Mouse (Mus musculus) kidney, adult 9 months (tissue): ENCODE data around the gene Usp18.
A peak's percentile ranks its signal among the peaks of the same experiment; 100 is the strongest.

Source experiments
- DNase-seq: peaks from one replicate; pipeline ENCODE4 v3.0.0; 2022

The Usp18 gene

GRCm38 (mm10) chr6:121304630-121305029 is 58.9 kb downstream of the Usp18 start:
- peak; percentile 90 for DNase-seq

- DNase-seq, result no peak
Observed at GRCm38 (mm10) chr6:121305571-121305970, 59.9 kb downstream of the Usp18 start.

DNA sequence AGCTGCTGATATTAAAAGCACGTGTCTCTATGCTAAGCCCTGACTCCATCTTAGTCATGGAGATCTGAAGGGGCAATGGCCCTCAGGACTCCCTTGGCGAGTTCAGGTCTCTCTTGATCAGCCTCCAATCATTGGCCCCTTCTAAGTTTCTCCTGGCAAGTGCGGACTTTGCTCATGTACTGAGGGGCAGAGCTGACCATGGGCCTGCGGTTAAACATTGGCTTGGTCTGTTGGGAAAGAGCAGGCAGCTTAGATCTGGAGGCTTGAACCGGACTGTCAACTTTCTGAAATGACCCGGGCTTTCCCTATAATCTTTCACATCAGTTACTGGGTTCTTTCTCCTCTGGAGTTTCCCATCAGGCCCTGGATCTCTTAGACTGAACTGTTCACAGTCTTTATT is 65.3 kb downstream of the Usp18 start:
- peak; percentile 92 for DNase-seq

GRCm38 (mm10) chr6:121319099-121319498 is 73.4 kb downstream of the Usp18 start:
- no peak for DNase-seq
